Mouse (Mus musculus) heart, embryonic 16.5 days (tissue): ENCODE measurements around the gene Ing3. TPM values are rescaled to one million over a fixed set of nuclear protein-coding genes. Genes with fewer than 3 reads are reported as not detected.

Source experiments
- ATAC-seq: fragments of 200-750 bp; cut with Nextera tagmentation; replicated peaks from 2 replicates; pipeline ENCODE4 v1.8.0; 2017; ENCODE audit warnings: moderate number of reproducible peaks; ENCODE audit not compliant: insufficient read depth, low FRiP score; ENCODE audit errors: extremely low read depth
- H3K27ac ChIP-seq: fragments of 300-500 bp; sonication (generic); 2 replicates; pipeline ENCODE4 v1.5.1; 2014; ENCODE audit warnings: mild to moderate bottlenecking, low read length, control low read depth, moderate library complexity
- H3K27me3 ChIP-seq: fragments of 300-500 bp; sonication (generic); 2 replicates; pipeline ENCODE4 v1.6.1; 2014; ENCODE audit warnings: low read length, mixed read lengths; ENCODE audit not compliant: control insufficient read depth, insufficient read depth
- H3K36me3 ChIP-seq: fragments of 300-500 bp; sonication (generic); 2 replicates; pipeline ENCODE4 v1.6.1; 2014; ENCODE audit not compliant: control insufficient read depth, insufficient read depth
- H3K4me1 ChIP-seq: fragments of 300-500 bp; sonication (generic); 2 replicates; pipeline ENCODE4 v1.6.1; 2014; ENCODE audit warnings: low read length, mixed read lengths; ENCODE audit not compliant: control insufficient read depth, insufficient read depth
- H3K4me2 ChIP-seq: fragments of 300-500 bp; sonication (generic); 2 replicates; pipeline ENCODE4 v1.6.1; 2014; ENCODE audit warnings: low read depth, mild to moderate bottlenecking, control low read depth, low read length
- H3K4me3 ChIP-seq: fragments of 300-500 bp; sonication (generic); 2 replicates; pipeline ENCODE4 v1.5.1; 2014; ENCODE audit warnings: mild to moderate bottlenecking, control low read depth, low read length
- H3K9ac ChIP-seq: fragments of 300-500 bp; sonication (generic); 2 replicates; pipeline ENCODE4 v1.6.1; 2014; ENCODE audit warnings: low read length, control low read depth
- H3K9me3 ChIP-seq: fragments of 300-500 bp; sonication (generic); replicated peaks from 2 replicates; pipeline ENCODE4 v1.6.1; 2016; ENCODE audit warnings: low read length; ENCODE audit not compliant: control insufficient read depth
- WGBS: fragments of 180-500 bp; shearing (Covaris S2); extraction: QIAGEN DNeasy Blood & Tissue Kit; methylation state at CpG from one replicate; pipeline ENCODE4 v1.1.7; 2014; 5-methylcytosine and 5-hydroxymethylcytosine counted together
- polyA plus RNA-seq: library from polyadenylated mRNA; unstranded; fragments of >200 nt; fragmentation: Nextera tagmentation; extraction: Ambion mirVana; gene quantifications from 2 replicates; pipeline ENCODE4 v1.2.1, GENCODE M21; 2015

The Ing3 gene
- 35.2 and 39.7 TPM in 2 replicates for polyA plus RNA-seq

GRCm38 (mm10) chr6:21949226-21949731, at the start of gene Ing3:
TSS of gene Ing3 (plus strand) at chr6:21949571.
- peak within 1 kb of the TSS; percentile 84 for H3K9ac ChIP-seq
- peaks cover 7% of the 10 kb centered on the region for H3K4me1 ChIP-seq
- H3K36me3 ChIP-seq: peaks cover 11% of the 10 kb centered on the region; the same call in 1 of the 2 replicates
- no peaks in the 10 kb centered on the region for H3K27me3 ChIP-seq
- peak within 1 kb of the TSS; percentile 98 for H3K27ac ChIP-seq
- peak; percentile 97 for ATAC-seq
- under 1% methylated on average over 35 of the region's 35 CpGs for WGBS
- no peaks in the 10 kb centered on the region for H3K9me3 ChIP-seq
- H3K4me3 ChIP-seq: peak within 1 kb of the TSS; percentile 84
- peak within 1 kb of the TSS; percentile 85 for H3K4me2 ChIP-seq

GRCm38 (mm10) chr6:21909720-21910119, 39.7 kb upstream of the Ing3 start:
- no peak for ATAC-seq
- no peaks in the 10 kb centered on the region for H3K4me1 ChIP-seq
- H3K36me3 ChIP-seq: no peaks in the 10 kb centered on the region
- no peak overlapping the region for H3K27ac ChIP-seq
- H3K27me3 ChIP-seq: no peaks in the 10 kb centered on the region
- no peaks in the 10 kb centered on the region for H3K9me3 ChIP-seq
- H3K4me2 ChIP-seq: no peak overlapping the region
- no peak overlapping the region for H3K9ac ChIP-seq
- H3K4me3 ChIP-seq: no peak overlapping the region

- H3K27ac ChIP-seq: no peak overlapping the region
- H3K9me3 ChIP-seq: no peaks in the 10 kb centered on the region
- no peaks in the 10 kb centered on the region for H3K4me1 ChIP-seq
- ATAC-seq: no peak
- H3K9ac ChIP-seq: no peak overlapping the region
- H3K4me3 ChIP-seq: no peak overlapping the region
- 77% methylated on average over 6 of the region's 6 CpGs for WGBS
- H3K36me3 ChIP-seq: no peaks in the 10 kb centered on the region
- no peaks in the 10 kb centered on the region for H3K27me3 ChIP-seq
- H3K4me2 ChIP-seq: no peak overlapping the region
These were observed 38.6 kb upstream of the Ing3 start for GRCm38 (mm10) chr6:21910804-21911203.

GRCm38 (mm10) chr6:21916591-21916990, 32.8 kb upstream of the Ing3 start:
- Histone ChIP-seq H3K4me2 (no peak overlapping the region), H3K4me3 (no peak overlapping the region), H3K9ac (no peak overlapping the region), H3K9me3 (no peaks in the 10 kb centered on the region), H3K27ac (no peak overlapping the region), H3K36me3 (no peaks in the 10 kb centered on the region), H3K27me3 (no peaks in the 10 kb centered on the region), H3K4me1 (no peaks in the 10 kb centered on the region)
- 72% methylated on average over 2 of the region's 2 CpGs for WGBS
- ATAC-seq: no peak

- H3K9ac ChIP-seq: no peak overlapping the region
- H3K4me3 ChIP-seq: no peak overlapping the region
- no peaks in the 10 kb centered on the region for H3K36me3 ChIP-seq
- no peaks in the 10 kb centered on the region for H3K9me3 ChIP-seq
- H3K4me2 ChIP-seq: no peak overlapping the region
- H3K4me1 ChIP-seq: no peaks in the 10 kb centered on the region
- H3K27me3 ChIP-seq: no peaks in the 10 kb centered on the region
- WGBS: 24% methylated on average over 1 of the region's 1 CpGs
- ATAC-seq: no peak
- H3K27ac ChIP-seq: no peak overlapping the region
These were observed 25.2 kb upstream of the Ing3 start for GRCm38 (mm10) chr6:21924150-21924549.

GRCm38 (mm10) chr6:21937981-21938635, 11.3 kb upstream of the Ing3 start:
- 70% methylated on average over 4 of the region's 4 CpGs for WGBS

GRCm38 (mm10) chr6:21949771-21950448, 539 bp downstream of the Ing3 start:
- H3K9ac ChIP-seq: peak overlapping the region; percentile 84
- H3K36me3 ChIP-seq: peaks cover 14% of the 10 kb centered on the region; the same call in 1 of the 2 replicates
- H3K27me3 ChIP-seq: no peaks in the 10 kb centered on the region
- no peaks in the 10 kb centered on the region for H3K9me3 ChIP-seq
- peak overlapping the region; percentile 98 for H3K27ac ChIP-seq
- under 1% methylated on average over 62 of the region's 68 CpGs for WGBS
- peak; percentile 96 for ATAC-seq
- peak overlapping the region; percentile 84 for H3K4me3 ChIP-seq
- peaks cover 7% of the 10 kb centered on the region for H3K4me1 ChIP-seq
- peak overlapping the region; percentile 85 for H3K4me2 ChIP-seq

More at GRCm38 (mm10) chr6:21937981-21938635, 11.3 kb upstream of the Ing3 start:
- no peak overlapping the region for H3K27ac ChIP-seq
- no peaks in the 10 kb centered on the region for H3K4me1 ChIP-seq
- no peaks in the 10 kb centered on the region for H3K36me3 ChIP-seq
- no peaks in the 10 kb centered on the region for H3K27me3 ChIP-seq
- ATAC-seq: no peak
- no peak overlapping the region for H3K4me3 ChIP-seq
- H3K4me2 ChIP-seq: no peak overlapping the region
- peaks cover 3% of the 10 kb centered on the region; the same call in 1 of the 2 replicates for H3K9me3 ChIP-seq
- no peak overlapping the region for H3K9ac ChIP-seq

- 80% methylated on average over 2 of the region's 2 CpGs for WGBS
- no peaks in the 10 kb centered on the region for H3K9me3 ChIP-seq
- no peak for ATAC-seq
These were observed 1.3 kb downstream of the Ing3 start for GRCm38 (mm10) chr6:21950676-21951075.

GRCm38 (mm10) chr6:21955468-21955867, 6.1 kb downstream of the Ing3 start:
- Histone ChIP-seq H3K9me3 (no peaks in the 10 kb centered on the region), H3K27ac (no peak overlapping the region), H3K4me2 (no peak overlapping the region), H3K4me1 (peaks cover 6% of the 10 kb centered on the region), H3K4me3 (no peak overlapping the region), H3K36me3 (peaks cover 33% of the 10 kb centered on the region), H3K27me3 (no peaks in the 10 kb centered on the region), H3K9ac (no peak overlapping the region)
- WGBS: 82% methylated on average over 4 of the region's 4 CpGs
- ATAC-seq: no peak

More at GRCm38 (mm10) chr6:21950676-21951075, 1.3 kb downstream of the Ing3 start:
- H3K4me3 ChIP-seq: peak overlapping the region; percentile 84
- peak overlapping the region; percentile 84 for H3K9ac ChIP-seq
- H3K27me3 ChIP-seq: no peaks in the 10 kb centered on the region
- H3K27ac ChIP-seq: peak overlapping the region; percentile 80; the same call in 1 of the 2 replicates
- H3K4me1 ChIP-seq: peaks cover 7% of the 10 kb centered on the region
- peak overlapping the region; percentile 85 for H3K4me2 ChIP-seq
- peaks cover 19% of the 10 kb centered on the region; the same call in 1 of the 2 replicates for H3K36me3 ChIP-seq
